Mouse (Mus musculus): Measurements from ENCODE around the gene Hoxa6.

Hoxa6 gene

DNA sequence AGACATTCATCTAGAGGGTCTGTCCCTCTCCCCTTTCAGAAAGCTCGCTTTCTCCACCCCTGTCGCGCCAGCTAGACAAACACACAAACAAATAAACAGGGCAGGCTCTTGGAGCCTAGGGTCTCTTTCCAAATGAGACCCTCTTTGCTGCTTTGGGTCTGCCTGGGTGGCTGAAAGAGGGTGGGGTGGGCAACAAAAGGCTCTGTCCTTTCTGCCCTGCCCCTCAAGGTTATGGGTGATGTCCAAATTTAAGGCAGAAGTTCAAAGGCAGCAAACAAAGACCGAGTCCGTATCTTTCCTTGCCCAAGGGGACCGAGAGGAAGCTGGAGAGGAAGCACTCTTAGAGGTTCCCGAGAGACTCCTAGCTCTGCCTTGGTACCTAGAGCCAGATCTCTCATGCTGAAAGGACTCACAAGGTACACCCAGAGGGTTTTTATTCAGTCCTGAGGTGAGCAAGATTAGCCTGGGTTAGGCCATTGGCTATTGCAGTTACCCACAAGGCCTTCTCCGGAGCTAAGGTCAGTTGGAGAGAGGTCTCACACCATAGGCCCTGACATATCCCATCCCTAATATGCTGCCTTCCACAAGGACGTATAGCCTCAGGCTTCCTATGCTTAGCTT is 32.6 kb upstream of the Hoxa6 start:
- DNase-seq (ENCODE audit: low spot score in 2 of 2) = no peak

DNA sequence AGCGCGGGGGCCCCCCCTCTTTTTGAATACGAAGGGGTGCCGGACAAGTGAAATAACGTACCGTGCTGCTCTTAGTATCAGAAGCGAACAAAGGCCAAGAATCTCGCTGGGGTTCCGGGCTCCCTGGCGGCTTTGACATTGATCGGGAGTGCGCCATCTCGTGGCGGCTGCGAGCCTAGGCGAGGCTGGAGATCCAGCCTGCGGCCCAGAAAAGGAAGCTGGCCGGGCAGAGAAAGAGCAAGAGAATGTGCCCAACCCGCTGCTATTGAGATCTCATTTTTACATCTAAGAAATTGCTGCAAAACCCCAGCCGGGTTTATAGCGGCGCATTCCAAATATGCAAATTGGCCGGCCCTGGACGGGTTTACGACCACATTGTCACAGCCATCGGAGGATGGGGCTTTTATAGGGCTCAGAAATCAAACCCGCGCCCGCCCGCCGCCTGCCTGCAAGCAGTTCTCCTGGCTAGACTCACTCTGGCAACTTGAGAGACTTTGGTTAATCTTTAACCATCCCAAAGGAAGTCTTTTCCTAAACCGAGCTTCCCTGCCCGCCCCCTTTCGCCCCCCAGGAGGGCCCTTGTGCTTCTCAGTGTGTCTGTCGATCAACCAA is 32.0 kb upstream of the Hoxa6 start, which contains the start of gene Hoxa10:
Hoxa10 (minus strand) TSS at position 466 of the 612 bp plus-strand sequence.
- no peak for DNase-seq (ENCODE audit: low spot score in 2 of 2)

DNA sequence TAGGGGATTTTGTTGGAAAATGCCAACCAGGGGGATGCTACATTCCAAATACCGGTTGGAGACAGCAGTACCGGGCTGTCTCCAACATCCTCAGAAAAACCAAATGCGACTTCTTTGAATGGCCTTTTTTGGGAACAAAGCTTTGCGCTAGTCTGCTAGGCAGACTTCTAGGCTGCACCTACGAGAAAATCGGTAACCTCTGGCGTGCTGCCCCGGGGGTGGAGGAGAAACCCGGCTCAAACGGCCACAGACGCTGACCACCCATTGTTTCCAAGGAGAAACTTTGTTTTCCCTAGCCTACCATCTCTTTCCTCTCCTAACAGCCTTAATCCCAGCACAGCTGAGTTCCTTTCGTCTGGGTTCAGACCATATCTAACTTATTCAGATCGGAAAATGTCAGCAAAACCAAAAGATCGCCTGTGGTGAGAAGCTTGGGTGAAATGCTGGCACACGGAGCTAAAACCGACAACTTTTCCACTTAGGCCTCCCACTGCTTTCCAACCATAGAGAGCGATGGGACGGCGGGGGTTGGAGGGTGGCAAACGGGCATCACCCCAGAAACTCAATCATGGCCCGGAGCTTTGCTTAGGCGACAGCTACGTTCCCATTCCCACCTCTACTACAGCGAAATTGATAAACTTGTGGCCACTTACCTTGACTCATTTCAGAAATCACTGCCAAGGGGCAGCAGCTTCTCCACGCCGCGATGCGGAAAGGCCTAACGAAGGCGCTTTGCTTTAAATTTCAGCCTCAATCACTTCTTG is 31.3 kb upstream of the Hoxa6 start:
- no peak for DNase-seq (ENCODE audit: low spot score in 2 of 2)

DNA sequence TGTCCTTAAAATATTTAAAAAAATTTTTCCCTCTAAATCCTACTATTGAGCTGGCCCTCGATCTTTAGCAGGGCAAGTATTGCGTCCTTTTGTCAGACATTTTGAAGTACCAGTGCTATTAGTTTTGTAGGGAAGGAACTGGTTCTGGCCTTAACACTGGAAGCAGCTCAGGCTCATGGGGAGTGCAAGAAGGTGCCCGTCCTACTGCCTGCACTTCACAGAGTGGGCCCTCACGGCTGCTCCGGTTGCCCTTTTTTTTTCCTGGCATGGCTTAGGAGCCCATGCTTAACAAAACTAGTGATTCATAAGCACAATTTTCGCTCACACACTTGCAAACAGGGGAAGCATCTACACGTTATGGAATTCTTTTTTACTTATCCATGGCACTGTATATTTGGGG is 30.5 kb upstream of the Hoxa6 start:
- DNase-seq (ENCODE audit: low spot score in 2 of 2) = no peak

DNA sequence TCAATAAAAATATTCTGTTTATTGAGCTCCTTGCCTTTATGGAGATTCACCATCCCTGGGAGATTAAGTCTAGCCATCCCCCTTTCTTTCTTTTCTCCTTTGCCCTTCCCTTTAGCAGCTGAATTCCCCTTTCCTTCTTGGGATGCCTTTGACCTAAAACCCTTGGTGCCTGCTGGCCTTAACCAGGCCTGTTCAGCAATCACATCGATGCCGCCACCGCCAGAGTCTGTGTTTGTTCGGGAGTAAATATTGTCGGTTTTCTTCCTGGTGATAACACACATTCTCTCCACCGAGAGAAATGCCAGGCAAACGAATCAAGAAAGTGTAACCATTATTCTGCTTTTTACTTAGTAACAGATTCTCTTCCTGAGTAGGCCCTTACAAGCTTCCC is 29.6 kb upstream of the Hoxa6 start:
- DNase-seq (ENCODE audit: low spot score in 2 of 2) = no peak

DNA sequence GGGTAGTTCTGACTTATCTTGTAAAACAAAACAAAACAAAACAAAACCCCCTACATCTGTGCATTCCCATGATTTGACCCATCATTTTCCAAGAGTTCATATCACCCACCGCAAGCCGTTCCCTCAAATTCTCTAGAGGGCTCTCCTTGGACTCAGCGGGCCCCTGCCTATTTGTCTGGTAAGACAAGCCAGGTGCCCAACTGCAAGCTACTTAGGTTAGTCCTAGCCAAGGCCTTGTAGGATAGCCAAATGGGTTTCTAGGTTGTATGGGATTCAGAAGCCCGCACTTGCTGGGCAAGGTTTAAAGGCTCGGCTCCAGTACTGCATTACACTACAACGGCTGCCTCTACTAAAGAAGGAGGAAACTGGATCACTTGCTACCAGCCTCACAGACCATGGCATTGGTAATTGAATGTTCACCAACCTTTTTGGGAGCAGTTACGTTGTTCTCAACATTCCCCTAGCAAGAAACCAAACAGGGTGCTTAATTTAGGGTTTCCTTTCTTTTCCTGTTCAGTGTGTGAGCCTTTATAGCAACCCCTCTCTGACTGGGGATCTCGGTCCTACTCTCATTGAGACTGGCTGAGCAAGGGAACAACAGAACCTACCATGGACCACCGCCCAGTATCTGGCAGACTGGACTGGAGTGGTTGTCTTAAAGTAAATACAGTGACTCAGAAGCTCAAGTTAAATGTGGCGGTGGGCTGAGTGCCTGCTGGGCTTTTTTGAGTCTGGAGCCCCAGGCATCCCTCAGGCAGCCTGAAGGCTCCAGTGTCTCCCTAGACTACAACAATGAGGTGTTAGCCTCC is 29.0 kb upstream of the Hoxa6 start:
- no peak for DNase-seq (ENCODE audit: low spot score in 2 of 2)

DNA sequence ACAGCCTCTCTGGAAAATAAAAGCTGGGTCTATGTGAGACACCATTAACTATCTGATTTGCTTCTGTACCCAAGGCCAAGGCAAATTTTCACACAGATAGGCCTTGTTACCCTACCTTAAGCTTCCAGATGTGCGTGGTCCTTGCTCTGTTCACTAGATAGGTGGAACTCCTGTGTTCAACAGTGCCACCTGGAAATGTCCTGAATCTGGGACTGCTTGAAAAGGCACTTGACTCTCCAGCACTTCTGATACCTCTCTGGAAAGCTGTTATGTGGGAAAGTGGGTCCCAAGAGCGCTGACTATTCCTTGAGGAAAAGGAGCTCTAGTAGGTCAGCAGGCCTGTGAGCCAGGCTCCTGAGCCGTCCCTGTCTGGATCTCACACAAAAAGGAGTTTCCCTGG is 28.3 kb upstream of the Hoxa6 start:
- no peak for DNase-seq (ENCODE audit: low spot score in 2 of 2)

DNA sequence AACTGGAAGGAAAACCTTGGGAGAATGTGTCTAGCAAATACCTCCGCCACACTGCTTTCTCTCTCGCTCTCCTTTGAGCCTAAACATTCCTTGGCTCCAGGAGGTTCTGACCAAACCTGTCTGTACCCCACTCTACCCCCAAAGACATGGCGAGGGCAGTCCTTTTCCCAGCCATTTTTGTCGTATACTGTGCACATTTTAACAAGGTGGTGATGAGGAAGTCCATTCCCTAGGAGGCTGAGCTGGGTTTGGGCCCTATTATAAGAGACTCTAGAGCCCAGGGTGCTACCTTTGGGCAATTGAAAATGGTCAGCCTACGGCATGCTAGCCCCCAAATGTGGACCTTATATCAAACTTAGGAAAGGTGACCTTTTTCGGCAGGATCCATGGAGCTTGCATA is 27.3 kb upstream of the Hoxa6 start:
- DNase-seq (ENCODE audit: low spot score in 2 of 2) = no peak

DNA sequence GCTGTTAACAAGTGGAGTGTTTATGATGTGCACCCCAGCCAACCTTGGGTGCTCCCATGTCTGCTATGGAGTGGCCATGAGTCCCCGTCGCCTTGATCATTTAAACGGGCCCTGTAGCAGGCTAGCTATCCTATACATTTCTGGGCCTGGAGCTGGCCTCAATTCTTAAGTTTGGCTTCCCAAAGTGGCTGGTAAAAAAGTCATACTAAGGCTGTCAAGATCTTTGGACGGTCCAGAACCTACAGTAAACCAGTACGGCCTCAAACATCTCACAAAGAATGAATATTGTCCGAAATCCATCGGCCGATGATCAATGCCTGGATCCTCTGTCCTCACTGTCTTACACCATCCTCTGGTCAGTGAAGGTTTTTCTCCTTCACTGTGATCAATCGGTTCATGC is 26.7 kb upstream of the Hoxa6 start:
- no peak for DNase-seq (ENCODE audit: low spot score in 2 of 2)

DNA sequence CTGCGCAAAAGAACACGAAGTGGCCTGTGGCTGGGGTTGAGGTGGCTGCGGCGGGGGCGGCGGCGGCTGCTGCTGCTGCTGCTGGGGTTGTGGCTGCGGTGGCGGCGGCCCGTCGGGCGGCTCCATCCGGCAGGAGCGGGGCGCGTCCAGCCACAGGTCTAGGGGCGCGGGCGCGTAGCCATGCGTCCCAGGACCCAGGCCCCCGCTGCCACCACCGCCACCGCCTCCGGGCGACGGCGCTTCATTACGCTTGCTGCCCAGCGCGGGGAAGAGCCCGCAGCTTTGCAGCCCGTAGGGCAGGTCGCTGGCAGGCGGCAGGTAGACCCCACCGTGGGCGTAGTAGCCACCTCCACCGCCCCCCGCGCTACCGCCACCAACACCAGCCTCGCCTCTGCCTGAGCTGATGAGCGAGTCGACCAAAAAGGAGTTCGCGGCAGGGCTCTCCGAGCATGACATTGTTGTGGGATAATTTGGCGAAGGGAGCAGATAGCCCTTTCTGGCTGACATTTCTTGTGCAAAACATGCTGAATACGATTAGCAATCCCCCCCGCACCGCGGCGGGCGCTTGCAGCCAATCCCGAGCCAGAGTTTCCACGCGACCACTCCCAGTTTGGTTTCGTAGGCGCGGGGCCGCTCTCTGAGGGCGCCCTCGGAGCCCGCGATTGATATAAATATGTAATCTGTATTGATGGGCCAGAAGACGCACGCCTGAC is 26.1 kb upstream of the Hoxa6 start:
- DNase-seq (ENCODE audit: low spot score in 2 of 2) = no peak

DNA sequence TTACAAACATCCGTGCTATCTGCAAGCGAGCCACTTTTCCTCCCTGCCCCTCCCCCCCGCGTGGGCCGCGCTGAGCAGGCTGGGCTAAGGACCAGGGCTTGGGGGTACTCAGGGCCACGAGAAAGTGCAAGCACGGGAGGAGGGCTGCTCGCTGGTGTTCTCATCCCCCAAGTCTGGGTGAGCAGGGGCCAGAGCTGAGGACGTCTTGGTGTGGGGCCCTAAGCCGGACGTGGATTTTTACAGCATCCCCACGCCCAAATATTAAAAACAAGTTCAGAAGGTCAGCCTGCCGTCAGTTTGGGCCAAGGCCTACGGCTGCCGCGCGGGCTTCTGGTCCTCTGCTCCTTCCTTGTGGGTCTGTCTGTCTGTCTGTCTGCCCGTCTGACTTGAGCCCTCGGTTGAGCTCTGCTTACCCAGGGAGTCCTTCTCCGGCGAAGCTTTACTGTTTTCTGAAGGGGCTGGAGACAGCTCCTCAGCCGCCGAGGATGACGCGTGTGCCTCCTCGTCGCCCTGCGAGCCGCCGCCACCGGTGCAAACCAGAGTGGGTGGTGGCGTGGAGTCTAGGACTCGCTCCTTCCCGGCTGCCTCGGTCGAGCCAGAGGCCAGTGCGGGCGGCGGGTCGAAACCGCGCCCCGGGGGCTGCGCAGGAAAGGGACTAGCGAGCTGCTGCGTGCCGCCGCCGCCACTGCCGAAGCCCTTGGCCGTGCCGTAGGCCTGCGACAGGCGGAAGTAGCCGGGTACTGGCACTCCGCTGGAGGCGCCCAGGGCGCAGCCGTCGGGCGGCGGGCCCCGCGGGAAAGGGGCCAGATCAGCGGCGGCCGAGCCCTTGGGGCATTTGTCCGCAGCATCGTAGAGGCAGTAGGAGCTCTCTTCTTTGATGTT is 25.3 kb upstream of the Hoxa6 start:
- no peak for DNase-seq (ENCODE audit: low spot score in 2 of 2)

DNA sequence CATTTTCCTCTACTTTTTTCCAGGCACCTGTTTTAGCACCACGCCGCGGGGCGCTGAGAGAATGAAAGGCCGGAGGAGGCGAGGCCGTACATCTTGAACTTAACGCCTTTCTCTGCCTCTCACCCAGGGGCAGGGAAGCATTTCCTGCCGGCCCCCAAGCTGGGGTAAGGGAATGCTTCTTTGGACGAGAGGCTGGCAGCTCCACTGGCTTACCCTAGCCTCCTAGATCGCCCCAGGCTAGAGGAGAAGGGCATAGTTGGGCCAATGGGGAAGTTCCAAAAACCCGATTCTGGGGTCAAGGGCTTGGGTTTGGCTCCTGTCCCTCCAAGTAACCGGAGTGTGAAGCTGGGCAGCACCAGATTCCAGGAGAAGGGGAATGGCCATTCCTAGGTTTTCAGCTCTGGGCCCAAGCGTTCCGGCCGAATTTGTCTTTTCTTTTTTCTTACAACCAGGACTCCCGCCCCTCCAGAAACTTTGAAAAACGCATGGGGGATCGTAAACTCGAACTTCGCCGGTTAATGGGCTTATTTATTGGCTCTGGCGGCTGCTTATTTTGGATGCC is 24.5 kb upstream of the Hoxa6 start:
- no peak for DNase-seq (ENCODE audit: low spot score in 2 of 2)

DNA sequence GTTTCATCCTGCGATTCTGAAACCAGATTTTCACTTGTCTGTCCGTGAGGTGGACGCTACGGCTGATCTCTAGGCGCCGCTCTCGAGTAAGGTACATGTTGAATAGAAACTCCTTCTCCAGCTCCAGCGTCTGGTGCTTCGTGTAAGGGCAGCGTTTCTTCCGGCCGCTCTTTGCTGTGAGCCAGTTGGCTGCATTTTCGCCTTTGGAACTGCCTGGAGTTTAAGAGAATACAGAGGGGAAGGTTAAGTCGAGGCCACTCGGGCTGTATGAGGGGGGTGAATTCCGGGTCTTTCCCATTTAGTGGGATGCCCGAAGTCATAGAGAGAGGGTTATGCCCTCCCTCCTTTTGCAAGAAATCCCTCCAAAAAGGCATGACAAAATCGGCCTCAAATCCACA is 24.0 kb upstream of the Hoxa6 start:
- DNase-seq (ENCODE audit: low spot score in 2 of 2) = no peak

DNA sequence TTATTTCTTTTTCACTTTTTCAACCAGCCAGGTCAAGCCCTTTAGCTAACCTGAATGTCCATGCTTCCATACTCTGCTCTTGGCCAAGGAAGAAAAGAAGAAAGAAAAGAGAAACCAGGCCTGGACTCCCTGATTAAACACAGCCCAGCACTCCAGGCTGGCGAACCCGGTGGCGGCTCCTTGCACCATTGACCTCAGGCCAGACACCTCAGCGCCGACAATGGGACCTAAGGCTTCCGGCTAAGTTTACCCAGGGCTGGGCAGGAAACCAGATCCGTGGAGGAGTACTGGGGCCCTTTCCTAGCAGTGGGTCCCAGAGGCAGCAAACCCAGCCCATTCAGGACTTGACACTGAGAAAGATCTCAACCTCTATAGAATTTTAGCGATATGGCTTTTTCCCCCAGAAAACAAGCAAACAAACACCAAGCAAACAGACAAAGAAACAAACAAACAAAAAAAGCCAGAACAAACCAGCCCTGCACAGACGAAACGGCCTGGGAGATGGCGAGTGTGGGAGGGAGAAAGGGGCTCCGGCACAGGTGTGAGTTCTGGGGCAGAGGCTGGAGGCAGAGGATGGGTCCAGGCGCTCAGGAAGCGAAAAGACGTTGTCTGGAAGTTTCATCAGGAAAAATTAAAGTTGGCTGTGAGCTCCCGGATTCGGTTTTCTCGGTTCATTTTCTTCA is 23.5 kb upstream of the Hoxa6 start:
- no peak for DNase-seq (ENCODE audit: low spot score in 2 of 2)

DNA sequence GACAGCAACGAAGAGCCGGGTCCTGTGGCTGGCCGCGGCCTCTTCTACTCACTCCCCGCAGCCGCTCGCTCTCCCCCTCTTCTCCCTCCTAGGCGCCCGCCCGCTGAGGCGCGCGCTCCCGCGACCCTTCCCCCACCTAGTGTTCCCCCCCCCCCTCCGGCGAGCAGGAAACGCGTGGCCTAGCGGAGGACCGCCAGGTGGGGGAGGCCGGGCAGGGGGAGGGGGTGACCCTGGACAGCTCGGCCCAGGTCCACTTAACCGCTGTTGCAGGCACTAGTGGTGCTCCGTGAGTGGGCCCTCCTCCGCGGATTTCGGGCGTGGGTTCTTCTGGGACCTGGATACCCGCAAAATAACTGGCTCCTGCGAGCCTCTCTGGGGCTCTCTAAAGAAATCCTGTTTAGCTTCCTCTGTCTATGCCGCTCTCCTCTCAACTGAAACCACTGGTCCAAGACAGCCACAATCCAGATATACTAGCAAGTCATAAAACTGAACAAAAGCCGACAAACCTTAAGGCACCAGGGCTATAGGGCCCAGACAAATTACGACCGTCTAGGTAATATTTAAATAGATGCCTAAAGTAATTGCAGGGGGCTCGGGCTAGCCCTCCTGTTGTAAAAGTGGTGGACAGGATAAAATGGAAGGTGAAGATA is 22.1 kb upstream of the Hoxa6 start, which contains the start of gene Hoxa9:
Hoxa9 (minus strand) TSS at position 574 of the 650 bp plus-strand sequence.
- no peak for DNase-seq (ENCODE audit: low spot score in 2 of 2)

DNA sequence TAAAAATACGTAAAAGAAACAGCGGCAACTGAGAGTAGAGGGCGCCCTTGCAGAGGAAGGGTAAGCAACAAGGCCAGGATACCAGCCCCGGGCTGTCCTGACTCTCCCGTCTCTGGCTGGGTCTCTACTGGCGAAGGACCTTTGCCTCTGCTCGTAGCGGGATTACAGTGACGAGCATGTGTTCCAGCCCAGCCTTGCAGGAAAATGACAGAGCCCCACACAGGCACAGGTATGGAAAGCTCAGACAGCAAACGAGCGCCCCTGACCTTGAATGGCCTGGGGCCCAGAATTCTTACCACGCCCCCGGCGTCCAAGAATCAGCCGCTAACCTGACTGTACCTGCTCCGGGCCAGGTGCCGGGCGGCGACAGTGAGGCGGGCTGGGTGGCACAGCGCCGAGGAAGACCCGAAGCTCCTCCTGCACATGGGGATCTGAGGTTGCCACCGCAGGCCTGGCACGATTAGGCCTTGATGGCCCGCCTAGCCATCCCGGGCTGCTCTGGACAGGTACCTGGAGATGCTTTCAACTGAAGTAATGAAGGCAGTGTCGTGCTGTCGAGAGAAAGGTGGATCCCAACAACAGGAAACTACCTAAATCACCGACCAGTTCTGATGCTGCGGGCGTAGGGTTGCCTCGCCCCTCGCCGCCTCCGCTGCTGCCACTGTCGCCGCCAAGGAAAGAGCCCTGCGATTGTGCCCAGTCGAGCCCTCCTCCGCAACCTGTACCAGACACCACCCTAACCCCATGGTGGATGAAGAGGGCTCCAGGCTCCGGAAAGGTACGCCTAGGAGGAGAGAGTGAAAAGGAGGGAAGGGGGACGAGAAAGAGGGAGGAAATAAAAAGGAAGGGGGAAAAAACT is 21.3 kb upstream of the Hoxa6 start:
- no peak for DNase-seq (ENCODE audit: low spot score in 2 of 2)

DNA sequence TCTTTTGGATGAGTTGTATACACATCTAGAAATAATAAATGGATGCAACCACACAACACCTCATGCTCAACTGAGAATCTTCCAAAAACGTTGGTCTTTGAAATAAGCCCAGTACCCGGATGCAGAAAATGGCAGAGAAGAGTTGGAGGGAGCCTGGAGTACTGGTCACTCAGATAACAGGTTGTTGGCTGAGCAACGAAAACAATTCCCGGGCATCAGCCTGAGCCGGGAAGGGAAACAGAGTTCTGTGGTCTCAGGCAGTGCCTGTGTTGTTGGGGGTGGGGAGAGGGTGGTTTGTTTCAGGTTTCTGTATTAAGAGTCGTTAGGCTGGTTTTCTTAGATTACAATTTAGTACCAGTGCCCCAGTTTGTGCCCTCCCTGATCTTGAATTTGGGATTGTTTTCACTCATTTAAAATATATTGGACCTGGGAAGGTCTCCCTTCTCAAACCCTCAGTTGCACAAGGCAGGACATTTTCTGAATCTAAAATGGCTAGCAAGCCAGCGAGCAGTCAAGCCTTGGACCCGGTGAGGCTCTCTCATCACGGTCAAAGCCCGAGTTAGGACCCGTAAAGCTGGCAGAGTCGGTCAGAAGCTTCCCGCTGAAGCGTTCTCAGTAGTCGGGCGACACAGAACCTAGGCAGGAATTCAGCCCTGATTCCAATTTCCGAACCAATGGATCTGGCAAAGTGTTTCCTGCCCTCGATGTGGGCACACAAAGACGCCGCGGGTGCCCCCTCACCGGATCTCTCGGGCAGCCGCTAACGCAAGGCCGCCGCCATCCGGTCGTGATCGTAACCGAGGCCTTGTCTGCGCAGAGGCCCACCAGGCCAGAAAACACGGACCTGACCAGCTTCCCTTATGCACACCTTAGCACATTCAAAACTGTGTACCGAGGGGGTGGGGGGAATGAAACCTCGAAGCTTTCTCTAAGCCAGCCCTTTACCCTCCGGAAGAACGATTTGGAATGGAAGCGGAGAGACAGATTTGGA is 20.2 kb upstream of the Hoxa6 start:
- DNase-seq (ENCODE audit: low spot score in 2 of 2) = no peak

All from right cerebral cortex, adult 2 months (tissue).